Mouse (Mus musculus) hindbrain, embryonic 15.5 days (tissue): ENCODE measurements around the gene Gm20388. TPM values are rescaled to one million over a fixed set of nuclear protein-coding genes. Genes with fewer than 3 reads are reported as not detected.

Source experiments
- ATAC-seq: fragments of 200-750 bp; cut with Nextera tagmentation; 2 replicates; pipeline ENCODE4 v1.8.0; 2017; ENCODE audit warnings: low read depth, moderate number of reproducible peaks, moderate TSS enrichment; ENCODE audit not compliant: low FRiP score
- H3K27ac ChIP-seq: fragments of 300-500 bp; sonication (generic); replicated peaks from 2 replicates; pipeline ENCODE4 v1.5.1; 2015; ENCODE audit warnings: mild to moderate bottlenecking, inconsistent platforms
- H3K27me3 ChIP-seq: fragments of 300-500 bp; sonication (generic); 2 replicates; pipeline ENCODE4 v1.6.1; 2015; ENCODE audit warnings: control low read depth, inconsistent platforms
- H3K36me3 ChIP-seq: fragments of 300-500 bp; sonication (generic); 2 replicates; pipeline ENCODE4 v1.6.1; 2015; ENCODE audit warnings: control low read depth, inconsistent platforms
- H3K4me1 ChIP-seq: fragments of 300-500 bp; sonication (generic); replicated peaks from 2 replicates; pipeline ENCODE4 v1.6.1; 2015; ENCODE audit warnings: control low read depth, inconsistent platforms
- H3K4me2 ChIP-seq: fragments of 300-500 bp; sonication (generic); 2 replicates; pipeline ENCODE4 v1.6.1; 2015; ENCODE audit warnings: moderate library complexity, mild to moderate bottlenecking, inconsistent platforms
- H3K4me3 ChIP-seq: fragments of 300-500 bp; sonication (generic); 2 replicates; pipeline ENCODE4 v1.5.1; 2015; ENCODE audit warnings: mild to moderate bottlenecking, inconsistent platforms
- H3K9ac ChIP-seq: fragments of 300-500 bp; sonication (generic); 2 replicates; pipeline ENCODE4 v1.6.1; 2015; ENCODE audit warnings: inconsistent platforms
- H3K9me3 ChIP-seq: fragments of 300-500 bp; sonication (generic); 2 replicates; pipeline ENCODE4 v1.6.1; 2016; ENCODE audit warnings: control low read depth, inconsistent platforms
- WGBS: fragments of 180-500 bp; shearing (Covaris S2); methylation state at CpG from one replicate; pipeline ENCODE4 v1.1.7; 2015; 5-methylcytosine and 5-hydroxymethylcytosine counted together
- polyA plus RNA-seq: library from polyadenylated mRNA; unstranded; fragments of >200 nt; fragmentation: Nextera tagmentation; extraction: Ambion mirVana; gene quantifications from 2 replicates; pipeline ENCODE4 v1.2.1, GENCODE M21; 2015

Gm20388 gene
- polyA plus RNA-seq, 1 experiment from 2014 or later, result 5.4 TPM

- H3K4me2 ChIP-seq, result no peak overlapping the region
- no peaks in the 10 kb centered on the region; the same call in 1 of the 2 replicates for H3K27me3 ChIP-seq
- no peak overlapping the region for H3K9ac ChIP-seq
- H3K4me1 ChIP-seq, result peaks cover 61% of the 10 kb centered on the region
- no peaks in the 10 kb centered on the region for H3K9me3 ChIP-seq
- 61% methylated on average over 11 of the region's 11 CpGs for WGBS
- no peak overlapping the region for H3K4me3 ChIP-seq
- no peak for ATAC-seq
- peak overlapping the region; percentile 41 for H3K27ac ChIP-seq
- no peaks in the 10 kb centered on the region for H3K36me3 ChIP-seq
Observed at GRCm38 (mm10) chr8:120302941-120303675, 392.5 kb downstream of the Gm20388 start.

GRCm38 (mm10) chr8:120304097-120304496 is 393.5 kb downstream of the Gm20388 start:
- Histone ChIP-seq H3K4me1 (peaks cover 61% of the 10 kb centered on the region), H3K36me3 (no peaks in the 10 kb centered on the region), H3K27me3 (no peaks in the 10 kb centered on the region; the same call in 1 of the 2 replicates), H3K9me3 (no peaks in the 10 kb centered on the region), H3K9ac (no peak overlapping the region), H3K27ac (peak overlapping the region; percentile 41), H3K4me3 (no peak overlapping the region), H3K4me2 (no peak overlapping the region)
- ATAC-seq, result no peak
- WGBS, result 23% methylated on average over 9 of the region's 9 CpGs

DNA sequence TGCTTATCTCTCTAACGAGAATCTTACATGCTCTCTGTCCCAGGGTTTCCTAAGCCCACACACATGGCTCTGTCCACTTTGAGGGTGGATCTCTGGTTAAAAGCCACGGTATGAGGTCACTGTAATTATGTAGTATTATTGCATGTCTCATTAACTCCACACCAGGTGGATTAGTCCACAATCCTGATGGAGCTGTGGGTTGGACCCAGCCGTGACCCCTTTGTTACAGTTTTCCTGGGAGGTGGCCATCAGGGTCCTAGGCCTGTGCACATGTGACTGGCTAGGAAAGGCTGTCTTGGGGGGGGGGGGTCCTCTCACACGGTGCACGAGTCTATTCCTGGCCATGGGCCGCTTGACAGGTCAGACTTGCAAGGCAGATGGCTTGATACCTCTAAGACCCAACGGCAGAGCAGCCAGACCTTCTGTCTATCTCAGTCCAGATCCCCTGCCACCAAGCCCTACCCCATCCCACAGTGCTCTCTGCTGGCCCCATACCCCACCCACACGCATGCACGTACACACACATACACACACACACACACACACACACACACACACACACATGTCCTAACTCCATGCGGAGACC is 395.3 kb downstream of the Gm20388 start:
- Histone ChIP-seq H3K9ac (no peak overlapping the region), H3K4me3 (no peak overlapping the region), H3K4me1 (peaks cover 64% of the 10 kb centered on the region), H3K36me3 (no peaks in the 10 kb centered on the region), H3K27ac (no peak overlapping the region), H3K27me3 (peaks cover 2% of the 10 kb centered on the region; the same call in 1 of the 2 replicates), H3K4me2 (no peak overlapping the region), H3K9me3 (no peaks in the 10 kb centered on the region)
- peak; percentile 17; the same call in 1 of the 2 replicates for ATAC-seq
- 63% methylated on average over 10 of the region's 10 CpGs for WGBS

DNA sequence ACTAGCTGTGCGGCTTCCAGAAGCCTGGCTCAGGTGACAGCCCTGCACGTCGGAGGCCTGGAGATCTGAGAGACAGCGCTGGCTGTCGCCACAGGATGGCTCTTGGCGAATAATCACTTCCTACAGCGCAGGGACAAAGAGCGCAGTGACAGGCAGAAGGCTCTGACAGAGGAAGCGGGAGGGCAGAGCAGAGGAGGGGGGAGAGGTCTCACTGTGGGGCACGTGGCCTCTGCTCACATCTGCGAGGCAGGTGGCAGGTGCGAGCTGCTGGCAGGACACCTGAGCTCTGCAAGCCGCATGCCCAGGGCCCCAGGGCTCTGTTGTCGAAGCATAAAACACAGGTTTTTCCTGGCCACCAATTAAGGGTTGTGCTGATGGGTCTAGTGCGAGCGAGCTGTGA is 396.5 kb downstream of the Gm20388 start:
- Histone ChIP-seq H3K4me1 (peaks cover 63% of the 10 kb centered on the region), H3K4me2 (no peak overlapping the region), H3K36me3 (no peaks in the 10 kb centered on the region), H3K27me3 (peaks cover 3% of the 10 kb centered on the region; the same call in 1 of the 2 replicates), H3K27ac (peak overlapping the region; percentile 73), H3K9me3 (no peaks in the 10 kb centered on the region), H3K4me3 (no peak overlapping the region), H3K9ac (no peak overlapping the region)
- ATAC-seq, result peak; percentile 44
- whole genome bisulfite sequencing, result 5% methylated on average over 16 of the region's 16 CpGs

- H3K27me3 ChIP-seq, result peaks cover 3% of the 10 kb centered on the region; the same call in 1 of the 2 replicates
- WGBS, result 34% methylated on average over 11 of the region's 11 CpGs
- no peaks in the 10 kb centered on the region for H3K9me3 ChIP-seq
- no peak overlapping the region for H3K4me3 ChIP-seq
- H3K4me2 ChIP-seq, result no peak overlapping the region
- H3K9ac ChIP-seq, result no peak overlapping the region
- H3K27ac ChIP-seq, result peak overlapping the region; percentile 73
- peak; percentile 0; the same call in 1 of the 2 replicates for ATAC-seq
- no peaks in the 10 kb centered on the region for H3K36me3 ChIP-seq
- peaks cover 63% of the 10 kb centered on the region for H3K4me1 ChIP-seq
Observed at GRCm38 (mm10) chr8:120307528-120307927, 396.9 kb downstream of the Gm20388 start.

DNA sequence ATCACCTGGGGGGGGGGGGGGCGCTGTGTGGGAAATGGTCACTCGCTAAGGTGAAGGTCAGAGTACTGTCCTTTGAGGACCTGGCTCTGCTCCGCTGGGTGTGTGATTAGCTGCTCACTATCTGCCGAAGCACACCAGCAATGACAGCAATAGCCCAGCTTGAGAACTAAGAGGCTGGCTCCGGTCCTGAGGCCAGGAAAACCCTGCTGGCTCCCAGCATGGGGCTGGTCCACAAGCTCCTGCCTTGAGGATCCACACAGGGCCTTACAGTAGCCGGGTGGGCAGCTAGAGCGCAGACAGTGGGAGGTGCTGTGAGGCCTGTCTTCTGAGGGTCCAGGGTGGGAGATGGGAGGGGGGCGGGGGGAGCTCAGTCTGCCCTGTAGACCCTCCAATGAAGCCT is 397.5 kb downstream of the Gm20388 start:
- ATAC-seq, result no peak
- no peaks in the 10 kb centered on the region for H3K36me3 ChIP-seq
- no peaks in the 10 kb centered on the region for H3K9me3 ChIP-seq
- WGBS, result 49% methylated on average over 7 of the region's 8 CpGs
- H3K4me1 ChIP-seq, result peaks cover 63% of the 10 kb centered on the region
- H3K27me3 ChIP-seq, result 0 out of 2 replicates have a peak, but pooled peaks cover 3% of the 10 kb centered on the region
- no peak overlapping the region for H3K4me2 ChIP-seq
- H3K27ac ChIP-seq, result peak overlapping the region; percentile 73
- H3K9ac ChIP-seq, result no peak overlapping the region
- H3K4me3 ChIP-seq, result no peak overlapping the region

DNA sequence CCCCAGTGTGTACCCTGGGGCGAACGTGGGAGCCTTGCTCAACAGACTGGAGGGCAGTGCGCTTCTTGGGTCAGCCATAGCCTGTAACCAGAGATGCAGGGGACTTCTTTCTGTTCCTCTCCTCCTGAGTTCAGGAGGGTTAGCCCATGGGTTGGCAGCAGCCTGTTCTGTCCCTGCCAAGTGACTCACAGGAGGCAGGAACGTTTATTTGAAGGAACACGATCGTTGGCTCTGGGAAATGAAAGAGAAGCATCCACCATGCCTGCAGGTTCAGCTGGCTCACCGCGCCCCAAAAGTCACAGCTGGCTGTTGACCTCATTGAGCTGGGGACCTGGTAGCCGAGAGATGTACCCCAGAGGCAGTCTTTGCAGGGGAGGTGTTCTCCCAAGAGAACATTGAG is 397.9 kb downstream of the Gm20388 start:
- no peak overlapping the region for H3K9ac ChIP-seq
- H3K4me2 ChIP-seq, result 0 out of 2 replicates have a peak overlapping the region, but pooled peaks have one; percentile 11
- H3K4me1 ChIP-seq, result peaks cover 61% of the 10 kb centered on the region
- H3K4me3 ChIP-seq, result no peak overlapping the region
- peak overlapping the region; percentile 73 for H3K27ac ChIP-seq
- WGBS, result 30% methylated on average over 9 of the region's 9 CpGs
- no peaks in the 10 kb centered on the region for H3K9me3 ChIP-seq
- no peaks in the 10 kb centered on the region for H3K36me3 ChIP-seq
- H3K27me3 ChIP-seq, result 0 out of 2 replicates have a peak, but pooled peaks cover 3% of the 10 kb centered on the region
- no peak for ATAC-seq

- Histone ChIP-seq H3K4me2 (0 out of 2 replicates have a peak overlapping the region, but pooled peaks have one; percentile 11), H3K9me3 (no peaks in the 10 kb centered on the region), H3K27ac (peak overlapping the region; percentile 73), H3K27me3 (0 out of 2 replicates have a peak, but pooled peaks cover 3% of the 10 kb centered on the region), H3K36me3 (no peaks in the 10 kb centered on the region), H3K4me1 (peaks cover 56% of the 10 kb centered on the region), H3K9ac (no peak overlapping the region), H3K4me3 (no peak overlapping the region)
- ATAC-seq, result peak; percentile 52; the same call in 1 of the 2 replicates
- 29% methylated on average over 18 of the region's 18 CpGs for WGBS
Observed at GRCm38 (mm10) chr8:120309326-120309725, 398.7 kb downstream of the Gm20388 start.

DNA sequence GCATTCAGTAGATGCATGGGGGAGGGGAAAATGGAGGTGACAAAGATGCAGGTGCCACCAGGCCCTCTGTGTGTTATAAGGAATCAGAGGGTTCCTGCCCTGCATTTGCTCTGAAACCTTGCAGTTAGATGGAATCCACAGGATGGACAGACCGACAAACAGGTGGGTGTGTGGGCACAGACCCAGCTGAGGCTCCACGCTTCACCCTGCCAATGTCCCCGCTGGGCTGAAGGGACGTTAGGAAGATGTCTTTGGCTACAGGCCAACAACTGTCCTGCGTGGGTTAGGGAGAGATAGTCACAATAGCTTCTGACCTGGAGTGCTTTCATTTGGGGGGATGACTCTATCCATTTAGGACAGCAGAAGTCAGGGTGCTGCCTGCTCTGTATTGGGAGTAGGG is 399.4 kb downstream of the Gm20388 start:
- Histone ChIP-seq H3K4me1 (peaks cover 51% of the 10 kb centered on the region), H3K4me3 (no peak overlapping the region), H3K4me2 (no peak overlapping the region), H3K36me3 (no peaks in the 10 kb centered on the region), H3K9me3 (no peaks in the 10 kb centered on the region), H3K27me3 (0 out of 2 replicates have a peak, but pooled peaks cover 3% of the 10 kb centered on the region), H3K27ac (peak overlapping the region; percentile 73), H3K9ac (no peak overlapping the region)
- ATAC-seq, result no peak
- 40% methylated on average over 5 of the region's 5 CpGs for WGBS

- no peak for ATAC-seq
- no peak overlapping the region for H3K27ac ChIP-seq
- WGBS, result 85% methylated on average over 4 of the region's 4 CpGs
- H3K4me2 ChIP-seq, result no peak overlapping the region
- H3K4me3 ChIP-seq, result no peak overlapping the region
- no peaks in the 10 kb centered on the region for H3K36me3 ChIP-seq
- H3K27me3 ChIP-seq, result 0 out of 2 replicates have a peak, but pooled peaks cover 3% of the 10 kb centered on the region
- H3K9ac ChIP-seq, result no peak overlapping the region
- H3K9me3 ChIP-seq, result no peaks in the 10 kb centered on the region
- peaks cover 42% of the 10 kb centered on the region for H3K4me1 ChIP-seq
Observed at GRCm38 (mm10) chr8:120312452-120312851, 401.8 kb downstream of the Gm20388 start.

DNA sequence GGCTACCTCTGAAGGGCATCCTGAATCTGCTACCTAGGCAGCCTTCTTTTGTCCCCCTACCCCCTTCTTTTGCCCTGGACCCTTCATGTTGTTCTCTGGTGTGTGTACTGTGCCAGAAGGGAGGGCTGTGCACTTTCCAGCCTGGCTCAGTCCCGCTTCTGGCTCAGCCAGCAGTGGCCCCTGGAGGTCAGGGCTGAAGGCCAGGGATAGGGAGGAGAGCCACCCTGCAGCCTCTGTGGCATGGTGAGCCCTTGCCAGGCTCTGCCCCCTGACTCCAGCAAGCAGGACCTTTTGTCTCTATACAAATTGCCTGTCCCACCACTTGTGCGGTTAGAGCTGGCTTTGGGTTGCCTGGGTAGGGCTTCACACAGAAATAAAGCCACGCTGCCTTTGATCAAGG is 403.0 kb downstream of the Gm20388 start:
- no peaks in the 10 kb centered on the region for H3K9me3 ChIP-seq
- peaks cover 40% of the 10 kb centered on the region for H3K4me1 ChIP-seq
- no peaks in the 10 kb centered on the region for H3K36me3 ChIP-seq
- H3K27ac ChIP-seq, result no peak overlapping the region
- H3K4me2 ChIP-seq, result no peak overlapping the region
- no peak for ATAC-seq
- WGBS, result 69% methylated on average over 3 of the region's 3 CpGs
- no peak overlapping the region for H3K9ac ChIP-seq
- no peak overlapping the region for H3K4me3 ChIP-seq
- 0 out of 2 replicates have a peak, but pooled peaks cover 3% of the 10 kb centered on the region for H3K27me3 ChIP-seq

- Histone ChIP-seq H3K27me3 (0 out of 2 replicates have a peak, but pooled peaks cover 3% of the 10 kb centered on the region), H3K4me2 (no peak overlapping the region), H3K4me3 (no peak overlapping the region), H3K9me3 (no peaks in the 10 kb centered on the region), H3K27ac (no peak overlapping the region), H3K4me1 (peaks cover 33% of the 10 kb centered on the region), H3K9ac (no peak overlapping the region), H3K36me3 (no peaks in the 10 kb centered on the region)
- no peak for ATAC-seq
- 91% methylated on average over 5 of the region's 5 CpGs for WGBS
Observed at GRCm38 (mm10) chr8:120314932-120315331, 404.3 kb downstream of the Gm20388 start.
